Mouse (Mus musculus) testis, postnatal 10 days (tissue): ENCODE results near the gene Mbtps2.
A peak's percentile ranks its signal among the peaks of the same experiment; 100 is the strongest.

ENCODE experiments used
- DNase-seq: peaks from one replicate; pipeline ENCODE4 v3.0.0; 2021; ENCODE audit warnings: low spot score

Mbtps2 gene

DNA sequence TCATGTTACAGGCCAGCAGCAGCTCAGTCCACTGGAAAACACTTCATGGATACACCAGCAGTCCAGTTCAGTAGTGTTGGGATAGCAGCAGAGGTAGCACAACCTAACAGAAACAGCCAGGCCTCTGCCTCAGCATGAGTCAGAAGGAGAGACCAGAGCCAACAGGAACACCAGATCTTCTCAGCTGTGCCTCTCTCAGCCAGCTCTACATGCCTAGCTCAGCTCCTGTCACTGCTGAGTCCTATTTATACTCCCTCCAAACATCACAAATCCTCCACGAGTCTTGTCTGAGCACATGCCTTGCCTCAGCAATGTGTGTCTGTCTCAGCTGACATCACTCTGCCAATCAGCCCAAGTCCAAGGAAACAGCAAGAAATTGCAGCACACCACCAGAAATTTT is 94.0 kb downstream of the Mbtps2 start:
- no peak for DNase-seq

DNA sequence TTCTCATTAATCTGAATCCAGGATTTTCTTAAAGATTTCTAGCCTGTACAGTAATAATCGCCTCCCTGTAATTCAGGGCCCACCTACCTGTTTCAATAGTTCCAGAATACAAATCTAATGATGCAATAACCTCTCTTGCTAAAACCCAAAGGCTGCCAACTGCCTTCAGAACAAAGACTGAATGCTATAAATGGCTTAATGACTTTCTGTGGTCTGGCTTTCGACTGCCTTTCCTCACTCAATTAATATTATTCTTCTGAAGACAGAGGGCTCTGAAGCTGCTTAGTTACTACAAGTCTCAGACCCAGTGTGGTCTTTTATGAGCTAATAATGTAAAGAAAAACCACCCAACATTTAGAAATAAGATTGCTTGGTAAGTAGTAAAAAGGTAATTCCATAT is 96.6 kb downstream of the Mbtps2 start:
- DNase-seq, result no peak

DNA sequence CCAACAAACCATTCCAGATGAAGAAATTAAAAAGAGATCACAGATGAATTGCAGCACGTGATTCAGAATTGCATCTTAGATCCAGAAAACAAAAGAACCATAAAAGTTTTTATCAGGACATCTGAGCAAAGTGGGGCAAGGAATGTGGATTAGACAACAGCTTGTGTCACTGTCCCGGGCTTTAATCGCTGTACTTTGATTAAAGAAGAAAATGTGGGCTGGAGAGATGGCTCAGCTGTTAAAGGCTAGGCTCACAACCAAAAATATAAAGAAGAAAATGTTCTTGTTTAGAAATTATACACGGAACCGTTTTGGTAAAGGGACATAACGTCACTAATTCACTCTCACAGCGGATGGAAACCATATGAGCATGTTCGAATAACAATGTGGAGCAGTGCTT is 98.5 kb downstream of the Mbtps2 start:
- DNase-seq, result no peak

DNA sequence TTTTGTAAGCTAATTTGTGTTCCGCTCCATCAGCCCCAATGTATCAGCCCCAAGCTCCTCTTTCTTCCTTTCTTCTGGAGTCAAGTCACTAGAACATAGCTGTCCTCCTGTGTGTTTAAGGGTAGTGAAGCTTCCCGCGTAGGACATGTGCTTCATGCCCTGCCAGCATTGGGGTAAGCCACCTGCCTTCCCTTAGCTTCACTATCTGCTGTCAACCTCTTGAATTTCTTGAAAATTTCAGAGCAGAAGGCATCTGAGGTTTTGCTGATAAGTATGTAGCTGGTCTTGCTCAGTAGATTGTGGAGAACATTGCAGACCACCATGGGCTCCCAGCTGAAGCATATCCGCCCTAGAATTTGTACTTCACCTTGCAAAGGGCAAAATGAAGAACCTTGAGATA is 105.4 kb downstream of the Mbtps2 start:
- DNase-seq, result no peak

DNA sequence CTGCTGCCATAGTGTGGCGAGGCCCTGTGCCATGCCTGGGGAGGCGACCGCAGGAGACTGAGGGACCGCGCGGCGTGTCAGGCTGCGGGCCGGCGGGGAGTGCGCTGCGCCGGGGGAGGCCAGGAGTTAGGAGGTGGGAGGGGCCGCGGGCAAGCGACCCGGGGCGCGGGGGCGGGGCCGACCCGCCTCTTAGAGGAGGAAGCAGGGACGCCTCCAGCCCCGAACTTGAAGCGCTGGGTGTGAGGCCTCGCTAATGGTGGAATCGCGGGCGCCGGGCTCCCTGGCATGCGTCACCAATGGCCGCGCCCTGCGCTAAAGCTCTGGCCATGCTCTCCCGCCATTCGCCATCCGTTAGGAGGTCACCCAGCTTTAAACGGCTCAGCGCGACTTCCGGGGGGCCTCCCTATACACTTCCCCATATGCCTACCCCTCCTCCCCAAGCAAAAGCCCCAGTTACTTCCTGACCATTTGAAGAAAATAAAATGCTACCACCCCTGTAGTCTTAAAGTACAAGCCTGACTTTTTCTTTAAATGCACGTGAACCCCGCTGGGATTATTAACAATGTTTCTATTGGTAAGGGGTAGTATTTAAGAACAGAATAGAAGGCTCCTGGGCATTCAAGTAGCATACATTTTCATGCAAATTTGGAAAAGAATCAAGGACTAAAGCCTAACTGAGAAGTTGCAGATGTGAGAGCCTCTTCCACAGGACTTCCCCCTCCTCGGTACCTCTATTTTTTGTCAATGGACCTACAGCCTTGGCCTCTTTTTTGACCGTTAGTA is 106.4 kb downstream of the Mbtps2 start, which contains the start of gene Sms:
Gene Sms (minus strand): TSS at position 344 of the 783 bp plus-strand sequence.
- peak; percentile 68 for DNase-seq

DNA sequence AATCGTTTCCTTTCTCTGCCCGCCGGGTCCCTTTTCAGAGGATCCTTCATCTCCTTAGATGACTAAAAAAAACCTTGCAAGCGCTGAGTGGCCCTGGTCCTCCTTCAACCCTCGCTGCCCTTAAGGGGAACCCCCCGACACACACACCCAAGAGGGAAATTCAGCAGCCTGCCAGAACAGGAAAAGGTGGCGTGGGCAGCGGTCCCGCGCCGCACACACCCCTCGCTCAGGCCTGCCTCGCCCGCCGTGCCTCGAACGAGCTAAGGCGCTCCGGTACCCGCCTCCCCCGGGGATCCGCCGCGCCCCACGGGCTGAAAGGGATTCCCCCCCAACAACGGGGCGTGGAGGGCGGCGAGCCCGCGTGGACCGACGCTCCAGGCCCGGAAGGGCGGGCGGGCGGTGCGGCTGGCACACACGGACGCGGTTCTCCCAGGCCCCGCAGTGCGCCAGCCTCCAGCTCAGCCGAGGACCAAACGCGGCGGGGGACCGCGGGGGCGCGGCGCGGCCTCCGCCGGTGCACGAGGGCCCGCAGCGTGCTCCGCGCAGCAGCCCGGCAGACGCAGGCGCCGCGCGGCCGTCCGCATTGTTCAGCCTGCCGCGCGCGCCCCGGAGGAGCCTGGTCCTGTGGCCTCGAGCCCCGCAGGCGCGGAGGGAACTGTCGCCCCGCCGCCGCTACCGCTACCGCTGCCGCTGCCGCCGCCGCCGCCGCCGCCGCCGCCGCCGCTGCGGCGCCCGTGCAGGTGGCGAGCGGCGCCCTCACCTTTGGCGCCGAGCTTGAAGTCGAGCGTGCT is 107.2 kb downstream of the Mbtps2 start:
- peak; percentile 48 for DNase-seq

DNA sequence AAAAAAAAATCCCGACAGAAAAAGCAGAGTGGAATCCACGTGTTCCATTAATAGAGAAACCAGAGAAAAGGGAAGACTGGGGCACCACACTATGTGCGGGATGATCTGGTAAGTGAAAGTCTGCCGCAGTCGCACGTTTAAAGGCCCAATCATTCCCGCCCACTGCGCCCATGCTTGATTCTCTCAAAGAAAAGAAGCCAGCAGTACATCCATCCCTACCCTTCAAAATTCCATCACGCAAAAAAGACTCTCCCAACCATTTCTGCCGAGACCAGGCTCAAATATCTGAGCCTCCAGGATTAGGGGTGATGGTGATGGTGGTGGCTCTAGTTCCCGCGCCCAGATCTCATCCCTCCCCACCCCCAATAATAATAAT is 107.8 kb downstream of the Mbtps2 start:
- DNase-seq, result no peak

DNA sequence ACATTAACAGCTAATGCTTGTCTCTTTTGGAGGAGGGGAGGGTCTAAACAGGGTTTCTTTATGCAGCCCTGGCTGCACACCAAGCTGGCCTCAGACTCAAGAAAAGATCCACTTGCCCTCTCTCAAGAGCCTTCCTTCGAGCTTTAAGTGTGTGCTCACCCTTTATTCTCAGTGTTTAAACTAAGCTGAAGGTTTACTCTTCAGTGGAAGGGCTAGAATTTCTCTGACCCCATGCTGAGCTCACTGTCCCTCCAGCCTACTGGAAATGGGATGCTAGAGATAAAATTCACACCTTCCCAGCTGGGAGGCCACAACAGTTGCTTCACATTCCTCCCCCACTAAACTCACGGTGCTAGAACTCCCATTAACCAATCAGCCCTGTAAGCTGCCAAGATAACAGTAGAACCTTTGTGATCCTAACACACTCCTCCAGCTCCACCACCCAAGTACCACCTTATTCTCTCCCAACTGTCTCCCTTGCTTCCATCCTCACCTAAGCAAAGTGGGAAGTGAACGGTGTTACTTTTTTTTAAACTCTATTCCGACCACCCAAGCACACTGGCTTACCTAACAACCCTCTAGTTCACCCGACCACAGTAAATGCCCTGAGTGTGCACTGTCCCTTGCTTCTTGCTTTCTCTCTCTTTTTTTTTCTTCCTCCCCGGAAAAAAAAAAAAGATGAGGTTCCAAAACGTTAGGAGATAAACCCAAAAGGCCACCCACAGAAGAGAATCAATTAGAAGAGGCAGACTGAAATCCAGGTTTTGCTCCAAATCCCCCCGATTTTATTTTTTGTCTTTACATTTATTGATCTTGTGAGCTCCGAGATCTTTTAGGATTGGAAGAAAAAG is 108.4 kb downstream of the Mbtps2 start:
- DNase-seq, result no peak

DNA sequence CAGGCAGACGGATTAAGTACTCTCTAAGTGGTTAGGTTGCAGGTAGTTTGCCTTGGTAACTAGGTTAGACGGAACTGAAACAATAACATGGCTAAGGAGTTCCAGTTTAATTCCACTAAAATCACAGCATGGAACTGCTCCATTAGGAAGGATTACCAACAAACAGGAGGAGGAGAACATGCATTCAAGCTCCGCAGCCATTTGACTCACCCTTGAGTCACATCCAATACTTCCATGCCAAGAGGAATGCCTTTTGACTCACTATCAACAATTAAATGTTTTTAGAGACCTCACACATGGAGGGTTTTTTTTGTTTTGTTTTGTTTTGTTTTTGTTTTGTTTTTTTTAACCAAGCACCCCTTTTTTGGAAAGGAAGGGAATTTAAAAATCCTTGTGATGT is 109.7 kb downstream of the Mbtps2 start:
- DNase-seq, result no peak

DNA sequence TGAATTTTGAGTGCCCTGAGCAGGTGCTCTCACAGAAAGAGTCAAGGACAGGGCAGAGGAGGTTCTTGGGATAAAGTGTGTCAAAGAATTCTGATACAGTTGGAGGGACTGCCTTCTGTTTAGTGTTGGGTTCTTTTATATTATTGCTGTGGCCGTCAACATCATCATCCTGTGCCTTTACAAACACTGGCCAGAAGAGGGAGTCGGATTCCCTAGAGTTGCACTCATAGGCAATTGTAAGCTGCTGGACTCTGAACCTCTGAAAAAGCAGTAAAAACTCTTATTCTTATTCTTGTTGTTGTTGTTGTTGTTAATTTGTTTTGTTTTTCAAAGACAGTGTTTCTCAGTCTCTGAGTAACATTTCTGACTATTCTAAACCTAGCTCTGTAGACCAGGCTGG is 111.8 kb downstream of the Mbtps2 start:
- DNase-seq, result no peak
